Mouse (Mus musculus) embryonic fibroblast, embryonic 13.5 days (primary cell): Measurements from ENCODE around the gene Tnrc18.

Experiments used
- CTCF ChIP-seq: IDR thresholded peaks from 2 replicates; pipeline ENCODE4 v1.5.1; 2011; ENCODE audit warnings: mild to moderate bottlenecking, control low read depth, low read length, moderate library complexity, borderline replicate concordance; ENCODE audit not compliant: insufficient read depth
- POLR2A ChIP-seq: IDR thresholded peaks from 2 replicates; pipeline ENCODE4 v1.6.1; 2011; ENCODE audit warnings: low read depth, mild to moderate bottlenecking, control low read depth, low read length, moderate library complexity

DNA sequence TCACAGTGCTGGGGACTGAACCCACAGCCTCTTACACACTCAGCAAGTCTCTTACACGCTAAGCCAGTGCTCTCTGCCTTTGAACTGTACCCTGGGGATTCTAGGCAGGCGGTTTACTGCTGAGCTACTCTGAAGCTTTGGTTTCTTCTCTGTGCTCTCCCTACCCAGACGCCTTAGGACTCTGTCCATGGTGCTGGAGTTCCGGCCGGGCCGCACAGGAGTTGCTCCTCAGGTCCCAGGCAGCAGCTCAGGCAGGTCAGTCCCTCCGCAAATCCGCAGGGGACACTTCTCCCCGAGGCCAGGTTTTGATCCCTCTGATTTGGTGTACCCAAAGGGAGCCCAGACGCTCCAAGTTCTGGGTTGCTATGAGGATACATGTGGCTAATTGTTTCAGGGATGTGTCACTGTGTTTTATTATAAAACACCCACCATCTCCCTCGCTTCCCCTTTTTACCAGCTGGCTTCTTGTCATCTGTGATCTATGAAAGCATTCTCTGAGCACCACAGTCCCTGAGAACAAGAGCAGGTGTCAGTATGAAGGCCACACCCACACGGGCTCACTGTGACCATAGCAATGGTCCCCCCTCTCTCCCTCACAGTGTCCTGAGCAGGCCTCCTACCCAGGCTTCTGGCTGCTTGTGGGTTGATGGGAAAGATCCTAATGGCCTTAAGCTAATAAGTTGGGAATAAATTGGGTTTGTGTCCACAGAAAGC, 122.7 kb downstream of the Tnrc18 start:
- TF ChIP-seq CTCF (no peak), POLR2A (no peak)
